Mouse (Mus musculus) cerebellum, adult 2 months (tissue): Measurements from ENCODE around the gene Cdh24. TPM values are rescaled to one million over a fixed set of nuclear protein-coding genes. Genes with fewer than 3 reads are reported as not detected.

Experiments used
- DNase-seq, 2 experiments: peaks; one replicate each; pipeline ENCODE4 v3.0.0; 2021
- H3K27ac ChIP-seq: fragments of 200-500 bp; 2 replicates; pipeline ENCODE4 v1.5.1; 2012; ENCODE audit warnings: low read length, control low read depth, inconsistent platforms; ENCODE audit not compliant: insufficient read depth
- H3K27me3 ChIP-seq: fragments of 200-500 bp; 2 replicates; pipeline ENCODE4 v1.6.1; 2012; ENCODE audit warnings: inconsistent platforms, mild to moderate bottlenecking, low read length, moderate library complexity; ENCODE audit not compliant: control insufficient read depth, insufficient read depth
- H3K4me1 ChIP-seq: fragments of 200-500 bp; 2 replicates; pipeline ENCODE4 v1.6.1; 2011; ENCODE audit warnings: low read length; ENCODE audit not compliant: control insufficient read depth, insufficient read depth
- H3K4me3 ChIP-seq: fragments of 200-500 bp; replicated peaks from 2 replicates; pipeline ENCODE3; 2011; ENCODE audit warnings: mild to moderate bottlenecking, low read depth, low read length, control low read depth; ENCODE audit not compliant: insufficient read depth
- CTCF ChIP-seq: fragments of 200-500 bp; IDR thresholded peaks from 2 replicates; pipeline ENCODE4 v1.5.1; 2011; ENCODE audit warnings: low read depth, mild to moderate bottlenecking, control low read depth, low read length, moderate library complexity, borderline replicate concordance; ENCODE audit not compliant: insufficient read depth
- POLR2A ChIP-seq: fragments of 200-500 bp; IDR thresholded peaks from 2 replicates; pipeline ENCODE4 v1.6.1; 2011; ENCODE audit warnings: low read length, control low read depth, borderline replicate concordance; ENCODE audit not compliant: insufficient read depth
- WGBS: fragments of 180-500 bp; shearing (Covaris S2); methylation state at CpG from one replicate; pipeline ENCODE4 v1.1.7; 2018; 5-methylcytosine and 5-hydroxymethylcytosine counted together
- polyA plus RNA-seq: library from polyadenylated mRNA; depleted of rRNA; stranded (reverse); fragments of >200 nt; gene quantifications from 2 replicates; pipeline ENCODE4 v1.2.3, GENCODE M21; 2012

The Cdh24 gene
- polyA plus RNA-seq, 1 experiment: 10.3 TPM

GRCm38 (mm10) chr14:54676290-54676689 is 35.1 kb upstream of the Cdh24 start:
- WGBS: 78% methylated on average over 5 of the region's 5 CpGs
- no peak for TF ChIP-seq CTCF
- TF ChIP-seq POLR2A: no peak

GRCm38 (mm10) chr14:54674317-54674716 is 33.2 kb upstream of the Cdh24 start:
- Histone ChIP-seq H3K4me3 (no peak overlapping the region), H3K4me1 (peaks cover 6% of the 10 kb centered on the region; the same call in 1 of the 2 replicates), H3K27me3 (no peaks in the 10 kb centered on the region), H3K27ac (no peak overlapping the region)
- WGBS: 39% methylated on average over 2 of the region's 2 CpGs
- TF ChIP-seq POLR2A: no peak
- no peak for TF ChIP-seq CTCF
- no peak for DNase-seq

More at GRCm38 (mm10) chr14:54676290-54676689, 35.1 kb upstream of the Cdh24 start:
- no peaks in the 10 kb centered on the region for H3K27me3 ChIP-seq
- 0 out of 2 replicates have a peak overlapping the region, but pooled peaks have one; percentile 20 for H3K27ac ChIP-seq
- H3K4me1 ChIP-seq: peaks cover 6% of the 10 kb centered on the region; the same call in 1 of the 2 replicates
- no peak overlapping the region for H3K4me3 ChIP-seq
- no peak for DNase-seq

GRCm38 (mm10) chr14:54669381-54669780 is 28.2 kb upstream of the Cdh24 start:
- Histone ChIP-seq H3K27ac (no peak overlapping the region), H3K27me3 (no peaks in the 10 kb centered on the region), H3K4me1 (no peaks in the 10 kb centered on the region), H3K4me3 (no peak overlapping the region)
- DNase-seq: peak in 1 of 2 experiments; percentile 62
- WGBS: 65% methylated on average over 4 of the region's 4 CpGs
- no peak for TF ChIP-seq POLR2A
- peak; percentile 59 for TF ChIP-seq CTCF

GRCm38 (mm10) chr14:54664477-54665222 is 23.5 kb upstream of the Cdh24 start:
- no peaks in the 10 kb centered on the region for H3K27me3 ChIP-seq
- no peak overlapping the region for H3K4me3 ChIP-seq
- TF ChIP-seq CTCF: no peak
- TF ChIP-seq POLR2A: no peak
- 86% methylated on average over 10 of the region's 10 CpGs for WGBS
- no peaks in the 10 kb centered on the region for H3K4me1 ChIP-seq
- DNase-seq: peak in 1 of 2 experiments; percentile 38
- no peak overlapping the region for H3K27ac ChIP-seq

GRCm38 (mm10) chr14:54660009-54660408 is 18.8 kb upstream of the Cdh24 start:
- Histone ChIP-seq H3K4me3 (no peak overlapping the region), H3K4me1 (no peaks in the 10 kb centered on the region), H3K27me3 (no peaks in the 10 kb centered on the region), H3K27ac (no peak overlapping the region)
- 73% methylated on average over 2 of the region's 2 CpGs for WGBS
- no peak for DNase-seq
- TF ChIP-seq POLR2A (no peak), CTCF (no peak)

- TF ChIP-seq POLR2A (peak; percentile 72; the same call in 1 of the 2 replicates), CTCF (no peak)
- Histone ChIP-seq H3K27me3 (no peaks in the 10 kb centered on the region), H3K4me1 (peaks cover 12% of the 10 kb centered on the region), H3K27ac (peak overlapping the region; percentile 26; the same call in 1 of the 2 replicates), H3K4me3 (peak overlapping the region; percentile 85)
- WGBS: 2% methylated on average over 12 of the region's 12 CpGs
- DNase-seq: peak; percentile 82 to 86
Observed at GRCm38 (mm10) chr14:54653496-54653895, 12.3 kb upstream of the Cdh24 start.

- WGBS: 2% methylated on average over 7 of the region's 7 CpGs
- Histone ChIP-seq H3K4me1 (peaks cover 14% of the 10 kb centered on the region), H3K4me3 (peak overlapping the region; percentile 85)
Observed at GRCm38 (mm10) chr14:54652787-54653186, 11.6 kb upstream of the Cdh24 start.

GRCm38 (mm10) chr14:54651556-54651955 is 10.4 kb upstream of the Cdh24 start:
- TF ChIP-seq CTCF (no peak), POLR2A (no peak)
- no peak for DNase-seq
- Histone ChIP-seq H3K27ac (no peak overlapping the region), H3K4me1 (peaks cover 14% of the 10 kb centered on the region), H3K4me3 (no peak overlapping the region), H3K27me3 (no peaks in the 10 kb centered on the region)
- WGBS: 66% methylated on average over 4 of the region's 4 CpGs

More at GRCm38 (mm10) chr14:54652787-54653186, 11.6 kb upstream of the Cdh24 start:
- Histone ChIP-seq H3K27me3 (no peaks in the 10 kb centered on the region), H3K27ac (no peak overlapping the region)
- DNase-seq: no peak
- TF ChIP-seq CTCF: no peak
- TF ChIP-seq POLR2A: no peak
